Mouse (Mus musculus): ENCODE measurements around the gene 5730596B20Rik. TPM values are rescaled to one million over a fixed set of nuclear protein-coding genes. Genes with fewer than 3 reads are reported as not detected.

The 5730596B20Rik gene
- polyA plus RNA-seq, 1 experiment: not detected

DNA sequence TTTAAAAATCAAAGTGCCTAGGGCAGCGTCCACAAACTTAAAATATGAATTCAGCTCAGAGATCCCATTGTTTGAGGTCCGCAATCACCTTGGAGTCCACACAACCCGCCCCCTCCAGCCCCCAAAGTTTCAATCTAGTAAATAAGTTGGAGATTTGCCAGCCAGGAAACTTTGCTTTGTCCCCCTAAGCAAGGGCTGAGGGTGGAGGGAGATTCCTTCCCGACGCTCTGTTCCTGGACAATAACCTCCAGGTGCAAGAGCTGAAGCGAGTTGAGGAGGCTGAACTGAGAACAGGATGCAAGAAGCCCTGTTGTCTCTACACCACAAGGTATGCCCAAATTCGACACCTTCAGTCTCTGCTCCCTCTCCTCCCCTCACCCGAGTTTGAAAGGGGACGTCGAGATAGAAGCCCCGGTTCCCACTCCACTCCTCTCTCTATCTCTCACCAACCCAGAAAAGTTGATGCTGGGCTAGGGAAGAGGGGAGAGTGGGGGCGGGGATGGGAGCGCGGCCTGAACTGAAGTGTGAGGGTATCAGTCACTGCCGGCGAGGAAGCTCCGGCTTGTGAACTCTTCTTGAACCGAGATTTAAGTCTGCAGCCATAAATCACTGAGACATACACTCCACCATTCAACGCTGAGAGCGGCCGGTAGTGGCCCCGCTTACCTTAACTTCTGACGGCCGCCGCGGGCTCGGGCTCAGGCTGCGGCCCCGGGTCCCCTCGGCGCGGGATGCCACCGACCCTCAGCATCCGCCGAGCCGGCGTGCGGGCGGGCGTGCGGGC is 2.1 kb upstream of the 5730596B20Rik start:
- peaks cover 8% of the 10 kb centered on the region for H3K4me1 ChIP-seq (ENCODE audit: control insufficient read depth, insufficient read depth, low read length)
- H3K27ac ChIP-seq (ENCODE audit: insufficient read depth, low read length): peak overlapping the region; percentile 39
- TF ChIP-seq POLR2A (IDR thresholded peaks at IDR 0.05; ENCODE audit: low read depth, low read length) (no peak), CTCF (IDR thresholded peaks at IDR 0.05; ENCODE audit: borderline replicate concordance, insufficient read depth, low read length) (no peak)
- peak overlapping the region; percentile 48 for H3K4me3 ChIP-seq (ENCODE audit: insufficient read depth, low read length)

- no peak for TF ChIP-seq CTCF (IDR thresholded peaks at IDR 0.05; ENCODE audit: borderline replicate concordance, insufficient read depth, low read length)
- peak overlapping the region; percentile 81 for H3K27ac ChIP-seq (ENCODE audit: insufficient read depth, low read length)
- H3K4me3 ChIP-seq (ENCODE audit: insufficient read depth, low read length): peak overlapping the region; percentile 48
- peaks cover 8% of the 10 kb centered on the region for H3K4me1 ChIP-seq (ENCODE audit: control insufficient read depth, insufficient read depth, low read length)
Observed at GRCm38 (mm10) chr6:52175864-52176263, 1.4 kb upstream of the 5730596B20Rik start.

DNA sequence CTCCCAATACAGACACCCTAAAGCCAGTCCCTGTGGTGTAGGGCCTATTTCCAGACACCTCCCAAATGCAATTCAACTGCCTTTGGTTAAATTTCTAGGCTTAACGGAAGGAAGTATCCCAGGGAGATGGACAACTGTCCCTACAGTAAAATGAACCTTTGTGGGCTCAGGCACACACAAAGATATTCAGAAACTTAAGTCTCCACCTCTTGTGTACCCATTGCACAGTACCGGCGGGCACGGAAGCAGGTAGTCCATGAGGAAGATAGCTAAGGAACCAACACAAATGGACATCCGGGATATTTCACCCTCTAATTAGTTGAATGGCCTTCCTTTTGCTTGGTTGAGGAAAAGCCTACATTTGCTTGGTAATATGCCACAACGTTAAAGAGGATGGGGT is 907 bp upstream of the 5730596B20Rik start:
- peaks cover 2% of the 10 kb centered on the region; the same call in 1 of the 2 replicates for H3K4me1 ChIP-seq (ENCODE audit: control insufficient read depth, insufficient read depth, low read length)
- H3K27ac ChIP-seq (ENCODE audit: insufficient read depth, low read length): peak overlapping the region; percentile 81
- H3K4me3 ChIP-seq (ENCODE audit: insufficient read depth, low read length): peak overlapping the region; percentile 48
- TF ChIP-seq CTCF (IDR thresholded peaks at IDR 0.05; ENCODE audit: borderline replicate concordance, insufficient read depth, low read length) (no peak), POLR2A (IDR thresholded peaks at IDR 0.05; ENCODE audit: low read depth, low read length) (no peak)

- Histone ChIP-seq H3K4me3 (ENCODE audit: insufficient read depth, low read length) (peak overlapping the region; percentile 48), H3K27ac (ENCODE audit: insufficient read depth, low read length) (peak overlapping the region; percentile 68)
Observed at GRCm38 (mm10) chr6:52177806-52178205, 508 bp downstream of the 5730596B20Rik start.

DNA sequence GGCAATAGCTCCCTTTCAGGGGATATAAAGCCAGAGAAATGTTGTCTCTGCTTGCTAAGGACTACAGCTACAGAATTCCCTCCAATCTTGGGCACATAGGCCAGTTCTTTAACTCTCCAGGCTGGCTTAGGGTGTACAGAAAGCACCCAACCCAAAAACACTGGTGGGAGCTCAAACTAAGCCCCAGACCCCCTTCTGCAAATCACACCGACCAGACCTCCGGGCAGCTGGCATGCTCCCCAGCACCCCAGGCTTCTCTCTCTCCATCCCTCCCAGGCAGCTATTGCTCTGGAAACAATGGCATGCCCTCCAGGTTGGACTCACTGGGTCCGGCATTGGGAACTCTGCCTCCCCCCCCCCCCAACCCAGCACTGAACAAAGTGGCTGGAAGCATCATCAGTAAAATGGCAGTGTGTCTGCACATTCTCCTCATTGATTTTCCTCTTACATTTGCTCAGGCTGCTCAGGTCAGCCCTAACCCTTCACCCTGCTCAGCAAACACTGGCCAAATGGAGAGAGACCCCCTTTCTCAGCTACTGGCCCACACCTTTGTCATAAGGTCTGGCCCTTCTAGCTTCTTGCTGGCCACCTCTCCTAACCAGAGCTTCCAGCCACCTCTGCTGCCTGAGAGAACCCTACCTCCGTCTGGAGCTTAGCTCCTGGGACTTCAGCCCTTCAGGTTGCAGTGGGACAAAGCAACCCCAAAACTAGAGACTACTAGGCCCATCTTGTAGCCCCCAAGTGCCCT is 1.8 kb downstream of the 5730596B20Rik start:
- Histone ChIP-seq H3K27ac (ENCODE audit: insufficient read depth, low read length) (peak overlapping the region; percentile 68), H3K4me1 (ENCODE audit: control insufficient read depth, insufficient read depth, low read length) (peaks cover 2% of the 10 kb centered on the region; the same call in 1 of the 2 replicates), H3K4me3 (ENCODE audit: insufficient read depth, low read length) (peak overlapping the region; percentile 45)
- no peak for TF ChIP-seq POLR2A (IDR thresholded peaks at IDR 0.05; ENCODE audit: low read depth, low read length)
- TF ChIP-seq CTCF (IDR thresholded peaks at IDR 0.05; ENCODE audit: borderline replicate concordance, insufficient read depth, low read length): no peak

More at GRCm38 (mm10) chr6:52177806-52178205, 508 bp downstream of the 5730596B20Rik start:
- no peak for TF ChIP-seq CTCF (IDR thresholded peaks at IDR 0.05; ENCODE audit: borderline replicate concordance, insufficient read depth, low read length)
- TF ChIP-seq POLR2A (IDR thresholded peaks at IDR 0.05; ENCODE audit: low read depth, low read length): no peak
- peaks cover 2% of the 10 kb centered on the region; the same call in 1 of the 2 replicates for H3K4me1 ChIP-seq (ENCODE audit: control insufficient read depth, insufficient read depth, low read length)

GRCm38 (mm10) chr6:52179690-52180089 is 2.4 kb downstream of the 5730596B20Rik start:
- H3K27ac ChIP-seq (ENCODE audit: insufficient read depth, low read length): peak overlapping the region; percentile 10; the same call in 1 of the 2 replicates
- H3K4me3 ChIP-seq (ENCODE audit: insufficient read depth, low read length): peak overlapping the region; percentile 45
- peaks cover 2% of the 10 kb centered on the region; the same call in 1 of the 2 replicates for H3K4me1 ChIP-seq (ENCODE audit: control insufficient read depth, insufficient read depth, low read length)
- TF ChIP-seq CTCF (IDR thresholded peaks at IDR 0.05; ENCODE audit: borderline replicate concordance, insufficient read depth, low read length) (no peak), POLR2A (IDR thresholded peaks at IDR 0.05; ENCODE audit: low read depth, low read length) (no peak)

DNA sequence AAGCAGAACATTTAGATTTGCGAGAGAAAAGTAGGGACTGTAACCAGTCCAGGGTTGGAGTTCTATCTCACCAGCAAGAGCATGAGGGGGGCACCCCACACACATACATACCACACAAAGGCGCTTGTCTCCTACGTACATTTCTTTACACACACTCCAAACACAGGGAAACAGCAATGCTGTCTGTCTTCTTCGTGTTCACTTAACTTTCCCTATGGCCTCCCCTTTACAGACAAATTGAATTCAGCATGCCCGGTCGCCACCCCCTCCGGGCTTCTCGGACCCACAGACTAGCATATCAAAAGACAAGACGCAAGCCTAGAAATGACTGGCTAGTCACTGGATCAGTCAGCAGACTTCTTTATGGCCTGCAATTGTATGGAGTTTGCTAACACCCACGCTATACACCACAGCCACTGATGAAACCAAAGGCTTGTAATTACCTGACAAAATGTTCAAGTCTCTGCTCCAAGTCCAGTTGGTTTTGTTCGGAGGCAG is 3.0 kb downstream of the 5730596B20Rik start:
- Histone ChIP-seq H3K4me1 (ENCODE audit: control insufficient read depth, insufficient read depth, low read length) (peaks cover 2% of the 10 kb centered on the region; the same call in 1 of the 2 replicates), H3K27ac (ENCODE audit: insufficient read depth, low read length) (peak overlapping the region; percentile 64), H3K4me3 (ENCODE audit: insufficient read depth, low read length) (peak overlapping the region; percentile 45)
- TF ChIP-seq CTCF (IDR thresholded peaks at IDR 0.05; ENCODE audit: borderline replicate concordance, insufficient read depth, low read length) (no peak), POLR2A (IDR thresholded peaks at IDR 0.05; ENCODE audit: low read depth, low read length) (0 out of 2 replicates have a peak, but pooled peaks have one; percentile 17)

DNA sequence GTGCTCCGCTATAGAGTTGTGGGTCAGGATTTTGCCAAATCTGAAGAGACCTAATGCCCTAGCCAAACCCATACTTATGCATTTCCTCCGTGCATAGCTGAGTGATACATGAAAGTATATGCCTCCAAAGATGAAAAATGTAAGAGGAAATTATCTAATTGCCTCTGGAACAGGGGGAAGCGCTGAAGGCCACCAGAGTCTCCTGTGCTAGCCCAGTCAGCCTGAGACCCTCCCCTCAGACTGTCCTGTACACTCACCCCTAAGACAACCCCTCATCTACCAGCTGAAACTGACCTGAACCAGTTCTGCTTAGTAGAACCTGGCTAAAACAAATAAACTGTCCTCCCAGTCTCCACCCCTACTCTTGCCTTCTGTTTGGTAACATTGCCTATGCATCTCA is 3.4 kb downstream of the 5730596B20Rik start:
- H3K27ac ChIP-seq (ENCODE audit: insufficient read depth, low read length): peak overlapping the region; percentile 64
- H3K4me1 ChIP-seq (ENCODE audit: control insufficient read depth, insufficient read depth, low read length): peaks cover 3% of the 10 kb centered on the region
- H3K4me3 ChIP-seq (ENCODE audit: insufficient read depth, low read length): peak overlapping the region; percentile 45
- TF ChIP-seq CTCF (IDR thresholded peaks at IDR 0.05; ENCODE audit: borderline replicate concordance, insufficient read depth, low read length) (no peak), POLR2A (IDR thresholded peaks at IDR 0.05; ENCODE audit: low read depth, low read length) (no peak)

- Histone ChIP-seq H3K4me1 (ENCODE audit: control insufficient read depth, insufficient read depth, low read length) (peaks cover 5% of the 10 kb centered on the region), H3K27ac (ENCODE audit: insufficient read depth, low read length) (no peak overlapping the region), H3K4me3 (ENCODE audit: insufficient read depth, low read length) (0 out of 2 replicates have a peak overlapping the region, but pooled peaks have one; percentile 1)
- TF ChIP-seq CTCF (IDR thresholded peaks at IDR 0.05; ENCODE audit: borderline replicate concordance, insufficient read depth, low read length) (no peak), POLR2A (IDR thresholded peaks at IDR 0.05; ENCODE audit: low read depth, low read length) (no peak)
Observed at GRCm38 (mm10) chr6:52182030-52182429, 4.7 kb downstream of the 5730596B20Rik start.
